22 mouse cellular contexts compared by ENCODE assay signal in genomic region chr8:122055321-122055720, GRCm38 (mm10).
DNase-seq lines count a peak whose midpoint lies in the region; ATAC-seq and TF ChIP-seq lines count a peak whose summit lies in the region.
"Had no signal": no experiment of that assay in that cellular context is flagged by ENCODE, and none has a peak within 500 bp of the region (broad histone marks: within the 10 kb centered on the region; RNA-seq: fewer than 3 reads in every experiment).

No protein-coding gene starts in this region.

- H3K9ac ChIP-seq in intestine, embryonic 15.5 days, result no peak overlapping the region
- H3K9ac ChIP-seq: forebrain, embryonic 15.5 days; heart, embryonic 12.5 days; lung, embryonic 15.5 days; stomach, embryonic 15.5 days had no signal

- H3K27me3 ChIP-seq in intestine, embryonic 15.5 days (replicated peaks), result no peaks in the 10 kb centered on the region; the same call in 1 of the 2 replicates
- H3K27me3 ChIP-seq: forebrain, embryonic 15.5 days; heart, embryonic 12.5 days; Patski; stomach, embryonic 15.5 days had no signal

- no peak overlapping the region for H3K4me2 ChIP-seq in intestine, embryonic 15.5 days (replicated peaks)
- H3K4me2 ChIP-seq: forebrain, embryonic 15.5 days; heart, embryonic 12.5 days; liver, embryonic 11.5 days; lung, embryonic 15.5 days; stomach, embryonic 15.5 days had no signal

- intact Hi-C loops in gastrocnemius, adult 2 months (cut with DNase I), result no loop called here

- 47% methylated on average over 10 of the region's 10 CpGs for WGBS in intestine, embryonic 15.5 days

- ATAC-seq in intestine, embryonic 15.5 days, result no peak
- ATAC-seq in megakaryocyte-erythroid progenitor cell, adult 5-6 weeks (replicated peaks; ENCODE audit: low FRiP score, low TSS enrichment, poor library complexity, severe bottlenecking), result no peak
- ATAC-seq: forebrain, embryonic 15.5 days; intestine, postnatal 0 days; Patski had no signal

- H3K4me1 ChIP-seq in intestine, embryonic 15.5 days (replicated peaks), result peaks cover 19% of the 10 kb centered on the region
- H3K4me1 ChIP-seq: forebrain, embryonic 15.5 days; lung, embryonic 15.5 days had no signal

- H3K36me3 ChIP-seq in intestine, embryonic 15.5 days, result no peaks in the 10 kb centered on the region
- H3K36me3 ChIP-seq: forebrain, embryonic 15.5 days; heart, embryonic 12.5 days; lung, embryonic 15.5 days; stomach, embryonic 15.5 days had no signal

- peak overlapping the region; percentile 61 for H3K27ac ChIP-seq in gastrocnemius, adult 2 months
- H3K27ac ChIP-seq in intestine, embryonic 15.5 days, result no peak overlapping the region
- H3K27ac ChIP-seq: forebrain, embryonic 15.5 days; lung, embryonic 15.5 days had no signal

- H3K9me3 ChIP-seq in intestine, embryonic 15.5 days, result no peaks in the 10 kb centered on the region
- H3K9me3 ChIP-seq: forebrain, embryonic 15.5 days; heart, embryonic 12.5 days; lung, embryonic 15.5 days; stomach, embryonic 15.5 days had no signal

- TF ChIP-seq CTCF in gastrocnemius, adult 2 months (IDR thresholded peaks at IDR 0.05), result no peak

- no peak overlapping the region for H3K4me3 ChIP-seq in gastrocnemius, adult 2 months
- no peak overlapping the region for H3K4me3 ChIP-seq in intestine, embryonic 15.5 days (replicated peaks)
- H3K4me3 ChIP-seq: forebrain, embryonic 15.5 days; heart, embryonic 12.5 days; lung, embryonic 15.5 days; stomach, embryonic 15.5 days had no signal

- no peak for DNase-seq in gastrocnemius, adult 2 months
- no peak for DNase-seq in gastrocnemius, postnatal 4 days (ENCODE audit: low spot score in 2 of 2)
- peak; percentile 26 for DNase-seq in retina, embryonic 14.5 days (ENCODE audit: low spot score)
- no peak for DNase-seq in retina, postnatal 1 day
- DNase-seq in mesoderm, embryonic 11.5 days (ENCODE audit: low read depth, low spot score), result peak; percentile 62
- DNase-seq in adrenal gland, postnatal 4 days (ENCODE audit: low spot score in 2 of 2), result no peak
- DNase-seq: cerebellum, adult 11 months; cerebellum, postnatal 25 days; gastrocnemius, postnatal 25 days; heart, postnatal 4 days; right cerebral cortex, adult 18-20 months; spleen, adult 18-20 months; thymus, postnatal 14 days had no signal

Comparison
In these comparisons a context has a peak if more than half of its experiments do, and no peak if none do; other contexts are left out.
1. DNase-seq: peak in retina, embryonic 14.5 days (single experiment) and mesoderm, embryonic 11.5 days (single experiment); none in gastrocnemius, adult 2 months (single experiment), gastrocnemius, postnatal 4 days (0 of 2), retina, postnatal 1 day (single experiment) and adrenal gland, postnatal 4 days (0 of 2).